Mouse (Mus musculus) cortical plate, adult 2 months (tissue): ENCODE data around the gene Klhl9.
"Not testable (repeated sequence)": the region's sequence is repeated elsewhere in the genome, so short reads cannot be mapped to it uniquely, and the experiment has no call there.

Experiments
- CTCF ChIP-seq: fragments of 200-500 bp; IDR thresholded peaks from 2 replicates; pipeline ENCODE4 v1.5.1; 2011; ENCODE audit warnings: mild to moderate bottlenecking, control low read depth, low read length; ENCODE audit not compliant: insufficient read depth; ENCODE audit errors: extremely low read depth
- POLR2A ChIP-seq: fragments of 200-500 bp; IDR thresholded peaks from 2 replicates; pipeline ENCODE4 v1.6.1; 2011; ENCODE audit warnings: mild to moderate bottlenecking, low read length, control low read depth; ENCODE audit not compliant: insufficient read depth; ENCODE audit errors: extremely low read depth

- not testable (repeated sequence) for TF ChIP-seq POLR2A, CTCF
Observed at GRCm38 (mm10) chr4:88759610-88760268, 37.5 kb upstream of the Klhl9 start, which contains the start of gene Gm13283.
